Mouse (Mus musculus): Measurements from ENCODE around the gene Camk1d. TPM values are rescaled to one million over a fixed set of nuclear protein-coding genes. Genes with fewer than 3 reads are reported as not detected.
A peak's percentile ranks its signal among the peaks of the same experiment; 100 is the strongest.
"Not testable (repeated sequence)": the region's sequence is repeated elsewhere in the genome, so short reads cannot be mapped to it uniquely, and the experiment has no call there.

Camk1d gene
- polyA plus RNA-seq, 1 experiment: 7.3 TPM

DNA sequence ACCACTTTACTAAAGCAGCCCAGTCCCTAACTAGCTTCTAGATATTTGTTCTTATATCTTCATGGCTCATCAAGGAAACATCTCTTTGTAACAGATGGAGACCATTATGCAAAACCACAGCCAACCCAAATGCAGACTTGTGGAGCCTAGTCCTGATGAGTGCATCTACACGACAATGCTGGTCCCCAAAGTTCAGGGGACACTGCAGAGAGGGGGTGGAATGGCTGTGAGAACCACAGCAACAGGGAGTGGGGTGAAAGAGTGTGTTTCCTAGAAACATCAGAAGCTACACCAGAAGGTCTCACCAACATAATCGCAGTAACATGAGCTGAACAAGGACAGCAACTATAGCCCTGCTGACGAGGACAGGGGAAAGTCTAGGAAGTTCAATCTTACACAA lies 152.9 kb downstream of the Camk1d start:
- TF ChIP-seq POLR2A (IDR thresholded peaks at IDR 0.05; ENCODE audit: borderline replicate concordance, extremely low read depth, insufficient read depth, insufficient read length, poor library complexity, severe bottlenecking) (no peak), CTCF (IDR thresholded peaks at IDR 0.05; ENCODE audit: borderline replicate concordance, extremely low read depth, insufficient read depth, insufficient read length) (no peak)
- no peak for DNase-seq (ENCODE audit: low read depth)

DNA sequence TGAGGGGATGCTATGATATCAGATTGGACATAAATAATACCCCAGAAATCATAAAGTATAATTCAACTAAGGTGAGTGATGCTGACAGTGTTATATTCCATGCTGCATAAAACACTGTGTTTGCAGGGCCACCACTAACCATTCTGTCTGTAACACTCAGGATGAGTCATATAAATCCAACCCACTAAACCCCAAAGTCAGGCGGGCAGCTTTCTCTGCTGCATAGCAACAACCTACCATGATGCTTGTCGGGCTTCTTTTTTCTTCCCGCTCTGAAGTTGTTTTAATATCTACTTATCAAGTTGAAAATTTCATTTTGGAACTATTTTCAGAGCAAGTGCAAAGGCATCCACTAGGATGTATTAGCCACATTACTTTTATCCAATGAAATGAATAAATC lies 161.1 kb downstream of the Camk1d start:
- DNase-seq (ENCODE audit: low read depth): no peak
- TF ChIP-seq POLR2A (IDR thresholded peaks at IDR 0.05; ENCODE audit: borderline replicate concordance, extremely low read depth, insufficient read depth, insufficient read length, poor library complexity, severe bottlenecking) (no peak), CTCF (IDR thresholded peaks at IDR 0.05; ENCODE audit: borderline replicate concordance, extremely low read depth, insufficient read depth, insufficient read length) (no peak)

DNA sequence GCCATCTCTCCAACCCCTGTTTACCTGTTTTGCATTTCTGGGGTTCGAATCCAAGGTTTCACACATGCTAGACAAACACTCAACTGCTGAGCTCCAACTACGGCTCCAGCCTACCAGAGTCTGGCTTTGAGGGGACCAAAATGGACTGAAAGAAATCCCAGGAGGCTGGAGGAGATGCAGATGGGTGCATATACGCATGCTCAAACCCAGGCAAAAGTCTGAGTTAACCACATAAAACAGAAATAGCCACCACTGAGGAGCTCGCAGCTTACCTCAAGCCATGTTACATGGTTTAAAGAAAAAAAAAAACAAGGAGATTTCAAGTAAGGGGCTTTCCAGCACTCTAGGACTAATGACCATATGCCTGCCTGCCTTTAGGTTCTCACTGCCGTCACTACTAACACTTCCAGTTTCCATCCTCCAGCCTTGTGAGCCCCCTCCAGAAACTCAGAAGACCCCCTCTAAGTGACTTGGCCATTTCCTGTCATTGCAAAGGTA lies 162.5 kb downstream of the Camk1d start:
- TF ChIP-seq POLR2A (IDR thresholded peaks at IDR 0.05; ENCODE audit: borderline replicate concordance, extremely low read depth, insufficient read depth, insufficient read length, poor library complexity, severe bottlenecking) (no peak), CTCF (IDR thresholded peaks at IDR 0.05; ENCODE audit: borderline replicate concordance, extremely low read depth, insufficient read depth, insufficient read length) (no peak)
- no peak for DNase-seq (ENCODE audit: low read depth)

DNA sequence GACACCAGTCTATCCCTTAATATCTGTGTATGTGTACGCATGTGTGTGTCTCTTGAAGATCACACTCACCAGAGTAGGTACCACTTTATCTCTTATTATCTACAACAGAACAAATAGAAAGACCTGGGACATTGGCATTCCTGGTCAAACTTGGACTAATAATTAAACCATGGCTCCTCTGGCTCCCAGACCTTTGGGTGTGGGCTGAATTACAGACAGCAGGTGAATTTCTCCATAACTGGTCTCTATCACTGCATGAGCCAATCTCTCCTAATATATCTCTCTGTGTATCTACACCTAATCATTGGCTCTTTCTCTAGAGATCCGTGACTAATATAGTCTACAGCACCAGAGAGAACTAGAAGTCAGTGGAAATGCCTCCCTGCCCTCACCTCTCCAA lies 165.0 kb downstream of the Camk1d start:
- TF ChIP-seq CTCF (IDR thresholded peaks at IDR 0.05; ENCODE audit: borderline replicate concordance, extremely low read depth, insufficient read depth, insufficient read length) (no peak), POLR2A (IDR thresholded peaks at IDR 0.05; ENCODE audit: borderline replicate concordance, extremely low read depth, insufficient read depth, insufficient read length, poor library complexity, severe bottlenecking) (no peak)
- no peak for DNase-seq (ENCODE audit: low read depth)

DNA sequence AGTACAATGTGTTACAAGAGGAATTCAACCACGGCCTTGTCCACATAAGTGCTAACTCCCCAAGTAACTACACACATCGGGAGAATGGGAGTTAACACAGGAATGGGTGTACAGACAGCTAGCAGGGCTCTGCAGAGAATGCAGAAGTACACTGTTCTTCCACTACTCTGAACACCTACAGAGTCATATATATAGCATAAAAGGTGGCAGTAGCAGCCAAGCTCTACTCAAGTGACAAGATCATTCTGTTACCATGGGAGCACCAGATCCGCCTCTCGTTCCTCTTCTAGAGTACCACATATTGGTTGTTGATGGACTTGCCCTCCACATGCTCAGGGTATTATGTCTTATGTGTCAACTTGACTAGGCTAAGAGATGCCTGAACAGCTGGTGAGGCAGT lies 165.4 kb downstream of the Camk1d start:
- no peak for DNase-seq (ENCODE audit: low read depth)

DNA sequence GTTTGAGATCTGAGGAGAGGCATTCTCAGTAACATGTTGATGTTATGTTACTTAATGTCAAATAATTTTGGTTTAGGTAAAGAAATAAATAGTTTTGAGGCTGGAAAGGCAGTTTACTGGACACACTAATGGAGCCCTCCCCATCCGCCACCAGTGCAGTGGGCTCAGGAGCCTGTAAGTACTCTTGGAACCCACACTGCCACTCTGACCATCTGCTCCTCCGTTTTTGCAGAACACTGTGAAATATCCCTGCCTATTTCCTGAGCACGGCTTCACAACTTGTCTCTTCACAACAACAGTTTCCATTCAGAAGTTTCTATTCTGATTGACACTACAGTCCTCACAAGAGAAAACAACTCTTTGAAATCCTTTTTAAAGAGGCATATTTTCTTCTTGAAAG lies 173.4 kb downstream of the Camk1d start:
- DNase-seq (ENCODE audit: low read depth): peak; percentile 44
- TF ChIP-seq POLR2A (IDR thresholded peaks at IDR 0.05; ENCODE audit: borderline replicate concordance, extremely low read depth, insufficient read depth, insufficient read length, poor library complexity, severe bottlenecking): no peak
- TF ChIP-seq CTCF (IDR thresholded peaks at IDR 0.05; ENCODE audit: borderline replicate concordance, extremely low read depth, insufficient read depth, insufficient read length): no peak

More for the DNA sequence above, 165.4 kb downstream of the Camk1d start:
- TF ChIP-seq POLR2A (IDR thresholded peaks at IDR 0.05; ENCODE audit: borderline replicate concordance, extremely low read depth, insufficient read depth, insufficient read length, poor library complexity, severe bottlenecking) (no peak), CTCF (IDR thresholded peaks at IDR 0.05; ENCODE audit: borderline replicate concordance, extremely low read depth, insufficient read depth, insufficient read length) (no peak)

DNA sequence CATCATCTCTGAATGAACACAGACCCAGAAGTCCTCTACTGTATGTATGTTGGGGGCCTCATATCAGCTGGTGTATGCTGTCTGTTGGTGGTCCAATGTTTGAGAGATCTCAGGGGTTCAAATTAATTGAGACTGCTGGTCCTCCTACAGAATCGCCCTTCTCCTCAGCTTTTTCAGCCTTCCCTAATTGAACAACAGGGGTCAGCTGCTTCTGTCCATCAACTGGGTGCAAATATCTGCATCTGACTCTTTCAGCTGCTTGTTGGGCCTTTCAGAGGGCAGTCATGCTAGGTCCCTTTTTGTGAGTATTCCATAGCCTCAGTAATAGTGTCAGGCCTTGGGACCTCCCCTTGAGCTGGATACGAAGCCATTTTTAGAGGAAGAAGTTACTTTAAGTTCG lies 174.4 kb downstream of the Camk1d start:
- not testable (repeated sequence) for DNase-seq (ENCODE audit: low read depth)

DNA sequence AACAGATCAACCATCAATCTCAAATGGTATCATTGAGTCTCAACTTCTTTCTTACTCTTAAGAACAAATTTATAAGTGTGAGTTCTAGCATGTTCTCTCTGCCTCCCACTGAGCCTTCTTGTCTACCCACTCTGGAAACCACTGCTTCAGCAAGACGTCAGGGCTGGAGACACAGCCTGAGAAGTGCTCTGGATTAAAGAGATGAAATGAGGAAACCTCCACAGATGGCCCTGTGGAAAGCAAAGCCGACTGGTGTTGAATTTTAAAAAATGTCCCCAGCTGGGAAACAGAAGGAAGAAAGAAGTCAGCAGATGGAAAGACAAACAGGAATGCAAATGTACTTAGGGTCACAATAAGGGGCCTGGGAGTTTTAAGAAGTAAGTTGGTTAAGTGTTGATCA lies 180.4 kb downstream of the Camk1d start:
- DNase-seq (ENCODE audit: low read depth): peak; percentile 15
- TF ChIP-seq POLR2A (IDR thresholded peaks at IDR 0.05; ENCODE audit: borderline replicate concordance, extremely low read depth, insufficient read depth, insufficient read length, poor library complexity, severe bottlenecking) (no peak), CTCF (IDR thresholded peaks at IDR 0.05; ENCODE audit: borderline replicate concordance, extremely low read depth, insufficient read depth, insufficient read length) (no peak)

DNA sequence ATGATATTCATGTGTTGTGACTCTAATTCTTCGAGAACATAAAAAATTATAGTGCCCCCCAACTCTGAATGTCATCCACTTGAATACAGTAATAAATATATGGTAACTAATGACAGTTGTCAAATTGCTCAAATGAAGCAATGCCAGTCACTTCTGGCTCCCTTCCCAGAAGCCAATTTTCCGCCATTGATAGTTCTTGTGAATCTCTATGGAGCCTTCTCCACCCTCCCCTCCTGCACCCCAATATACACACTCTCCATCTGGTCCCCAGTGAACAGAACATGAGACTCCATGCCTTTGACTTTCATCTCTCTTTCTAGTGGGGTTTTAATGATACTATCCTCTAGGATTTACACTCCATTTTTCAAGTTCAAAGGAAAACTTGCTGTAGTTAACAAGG lies 184.3 kb downstream of the Camk1d start:
- DNase-seq (ENCODE audit: low read depth): peak; percentile 78
- TF ChIP-seq CTCF (IDR thresholded peaks at IDR 0.05; ENCODE audit: borderline replicate concordance, extremely low read depth, insufficient read depth, insufficient read length) (no peak), POLR2A (IDR thresholded peaks at IDR 0.05; ENCODE audit: borderline replicate concordance, extremely low read depth, insufficient read depth, insufficient read length, poor library complexity, severe bottlenecking) (no peak)

DNA sequence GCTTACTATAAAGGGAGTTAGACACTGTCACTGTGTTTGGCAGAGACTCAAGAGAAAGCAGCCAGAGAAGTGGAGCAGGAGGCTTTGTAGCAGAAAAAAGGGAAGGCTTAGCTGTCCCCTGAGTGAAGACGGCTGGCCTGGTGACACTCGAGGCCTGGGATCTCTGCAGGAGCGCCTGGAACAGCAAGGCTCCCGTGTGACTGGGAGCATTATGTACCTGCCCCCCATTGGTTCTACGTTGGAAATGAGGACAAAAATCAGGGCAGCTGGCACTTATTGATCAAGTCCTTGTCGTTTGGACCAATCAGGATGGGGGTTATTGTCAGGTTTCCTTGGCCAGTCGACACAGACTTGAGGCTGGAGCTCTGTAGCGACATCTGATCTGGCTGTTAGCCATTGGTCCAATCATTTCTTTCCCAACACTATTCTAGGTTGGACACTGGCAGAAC lies 195.1 kb downstream of the Camk1d start:
- TF ChIP-seq POLR2A (IDR thresholded peaks at IDR 0.05; ENCODE audit: borderline replicate concordance, extremely low read depth, insufficient read depth, insufficient read length, poor library complexity, severe bottlenecking) (no peak), CTCF (IDR thresholded peaks at IDR 0.05; ENCODE audit: borderline replicate concordance, extremely low read depth, insufficient read depth, insufficient read length) (no peak)
- DNase-seq (ENCODE audit: low read depth): peak; percentile 39

DNA sequence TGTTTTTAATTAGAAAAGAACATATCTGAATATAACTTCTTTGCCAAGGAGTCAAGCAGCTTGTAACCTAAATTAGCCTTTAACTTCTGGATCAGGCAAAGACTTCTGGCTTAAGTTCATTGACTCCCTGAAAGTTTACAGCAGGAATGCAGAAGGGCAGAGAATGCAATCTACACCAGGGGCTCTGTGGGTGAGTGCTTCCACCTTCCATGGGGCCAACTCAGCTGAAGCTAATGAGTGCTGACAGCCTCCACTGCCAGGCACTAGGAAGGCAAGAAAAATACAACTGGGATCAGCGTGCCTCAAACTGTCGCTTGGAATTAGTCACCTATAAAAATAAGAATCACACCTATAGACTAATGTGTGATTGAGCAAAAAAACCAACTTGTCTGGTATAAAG lies 199.2 kb downstream of the Camk1d start:
- no peak for DNase-seq (ENCODE audit: low read depth)
- TF ChIP-seq POLR2A (IDR thresholded peaks at IDR 0.05; ENCODE audit: borderline replicate concordance, extremely low read depth, insufficient read depth, insufficient read length, poor library complexity, severe bottlenecking) (no peak), CTCF (IDR thresholded peaks at IDR 0.05; ENCODE audit: borderline replicate concordance, extremely low read depth, insufficient read depth, insufficient read length) (no peak)

DNA sequence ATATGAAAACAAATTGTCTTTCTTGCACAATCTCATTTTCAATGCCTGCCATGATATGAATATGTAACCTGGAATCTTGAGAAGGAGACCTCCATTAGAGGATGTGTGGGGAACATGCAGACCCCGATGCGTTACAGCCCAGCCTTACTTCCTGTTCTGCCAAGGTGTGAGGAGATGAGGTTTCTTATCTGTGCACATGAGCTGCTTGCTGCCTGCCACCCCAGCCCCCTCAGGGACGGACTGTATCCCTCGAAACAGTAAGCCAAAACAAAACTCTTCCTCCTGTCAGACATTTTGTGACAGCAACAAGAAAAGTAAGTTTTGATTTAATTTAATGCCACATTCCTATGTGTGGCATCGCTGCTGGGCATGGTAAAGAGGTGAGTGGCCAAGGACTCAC lies 200.2 kb downstream of the Camk1d start:
- no peak for DNase-seq (ENCODE audit: low read depth)
- TF ChIP-seq CTCF (IDR thresholded peaks at IDR 0.05; ENCODE audit: borderline replicate concordance, extremely low read depth, insufficient read depth, insufficient read length): no peak
- no peak for TF ChIP-seq POLR2A (IDR thresholded peaks at IDR 0.05; ENCODE audit: borderline replicate concordance, extremely low read depth, insufficient read depth, insufficient read length, poor library complexity, severe bottlenecking)

DNA sequence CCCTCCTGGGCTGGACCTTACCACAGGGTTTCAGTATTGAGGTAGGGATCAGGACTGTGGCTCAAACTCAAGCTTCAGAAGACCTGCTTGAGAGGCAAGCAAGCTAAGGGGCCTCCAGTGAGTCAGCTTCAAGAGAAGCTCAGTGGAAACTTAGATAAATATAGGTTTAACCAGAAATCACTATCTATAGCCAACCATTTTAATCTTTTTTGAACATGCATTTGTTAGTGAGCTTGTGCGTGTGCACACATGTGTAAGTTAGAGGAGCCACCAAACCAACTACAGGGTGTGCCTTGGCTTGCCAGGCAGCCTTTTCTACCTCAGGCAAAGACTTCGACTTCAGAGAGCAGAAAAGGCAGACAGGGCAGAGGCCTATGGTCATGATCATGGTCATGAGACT lies 200.7 kb downstream of the Camk1d start:
- no peak for DNase-seq (ENCODE audit: low read depth)

More for the DNA sequence above, 200.7 kb downstream of the Camk1d start:
- TF ChIP-seq CTCF (IDR thresholded peaks at IDR 0.05; ENCODE audit: borderline replicate concordance, extremely low read depth, insufficient read depth, insufficient read length): no peak
